Mouse (Mus musculus): ENCODE results near the gene Actbl2. TPM values are rescaled to one million over a fixed set of nuclear protein-coding genes. Genes with fewer than 3 reads are reported as not detected.

Gene Actbl2
- polyA plus RNA-seq, 1 experiment, result 0.05 TPM

DNA sequence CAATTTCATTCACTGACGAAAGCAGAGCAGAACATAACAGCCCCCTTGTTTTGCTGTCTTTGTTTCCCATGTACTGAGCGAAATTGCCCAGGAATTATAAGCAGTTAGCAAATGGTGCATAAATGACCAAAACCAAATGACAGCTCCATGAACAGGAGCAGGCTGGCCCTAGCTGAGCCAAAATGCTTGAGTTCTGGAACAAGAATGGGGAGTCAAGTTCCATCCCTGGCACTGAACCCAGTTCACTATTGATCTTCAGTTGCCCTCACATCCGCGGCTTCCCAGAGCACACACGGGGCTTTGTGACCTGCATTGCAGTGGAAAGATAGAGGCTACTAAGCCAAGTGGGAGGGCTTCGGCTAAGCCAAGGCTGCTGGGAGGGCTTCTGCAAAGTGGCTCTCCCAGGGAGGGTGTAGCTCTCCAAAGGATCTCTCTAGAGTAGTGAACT, 19.1 kb upstream of the Actbl2 start:
- Histone ChIP-seq H3K36me3 (ENCODE audit: control insufficient read depth, insufficient read depth, low read length) (no peaks in the 10 kb centered on the region), H3K27ac (ENCODE audit: control insufficient read depth, insufficient read depth, low read depth, low read length) (no peak overlapping the region), H3K27me3 (ENCODE audit: control insufficient read depth, insufficient read depth, low read length) (no peaks in the 10 kb centered on the region), H3K4me1 (ENCODE audit: control insufficient read depth, insufficient read depth, low read length) (no peaks in the 10 kb centered on the region), H3K4me3 (ENCODE audit: control insufficient read depth, low read depth, low read length) (no peak overlapping the region)
- TF ChIP-seq POLR2A (IDR thresholded peaks at IDR 0.05; ENCODE audit: control insufficient read depth, low read depth, low read length), result no peak
- no peak for TF ChIP-seq CTCF (IDR thresholded peaks at IDR 0.05; ENCODE audit: control insufficient read depth, insufficient read depth, insufficient replicate concordance, low read depth, low read length)

DNA sequence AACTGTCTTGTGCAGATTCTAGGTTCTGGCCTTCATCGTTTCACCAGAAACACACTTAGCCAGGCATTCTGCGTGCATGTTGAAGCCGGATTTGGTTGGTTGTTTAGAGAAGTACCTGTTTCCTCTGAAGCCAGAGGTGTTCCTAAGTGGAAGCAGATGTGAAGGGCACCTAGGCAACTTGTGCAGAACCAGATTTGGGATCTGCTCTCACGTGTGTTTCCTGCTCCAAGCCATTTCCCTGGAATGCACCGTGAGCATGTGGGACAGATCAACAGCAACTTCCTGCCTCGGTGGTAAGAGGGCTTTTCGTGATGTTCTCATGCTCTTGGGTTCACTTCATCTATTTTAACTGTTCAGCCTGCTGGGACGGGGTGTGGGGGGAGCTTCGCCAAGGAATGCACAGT, 18.4 kb upstream of the Actbl2 start:
- no peak overlapping the region for H3K27ac ChIP-seq (ENCODE audit: control insufficient read depth, insufficient read depth, low read depth, low read length)
- H3K4me3 ChIP-seq (ENCODE audit: control insufficient read depth, low read depth, low read length), result no peak overlapping the region
- TF ChIP-seq CTCF (IDR thresholded peaks at IDR 0.05; ENCODE audit: control insufficient read depth, insufficient read depth, insufficient replicate concordance, low read depth, low read length), result no peak
- no peak for TF ChIP-seq POLR2A (IDR thresholded peaks at IDR 0.05; ENCODE audit: control insufficient read depth, low read depth, low read length)
- no peaks in the 10 kb centered on the region for H3K36me3 ChIP-seq (ENCODE audit: control insufficient read depth, insufficient read depth, low read length)
- no peaks in the 10 kb centered on the region for H3K27me3 ChIP-seq (ENCODE audit: control insufficient read depth, insufficient read depth, low read length)
- no peaks in the 10 kb centered on the region for H3K4me1 ChIP-seq (ENCODE audit: control insufficient read depth, insufficient read depth, low read length)

DNA sequence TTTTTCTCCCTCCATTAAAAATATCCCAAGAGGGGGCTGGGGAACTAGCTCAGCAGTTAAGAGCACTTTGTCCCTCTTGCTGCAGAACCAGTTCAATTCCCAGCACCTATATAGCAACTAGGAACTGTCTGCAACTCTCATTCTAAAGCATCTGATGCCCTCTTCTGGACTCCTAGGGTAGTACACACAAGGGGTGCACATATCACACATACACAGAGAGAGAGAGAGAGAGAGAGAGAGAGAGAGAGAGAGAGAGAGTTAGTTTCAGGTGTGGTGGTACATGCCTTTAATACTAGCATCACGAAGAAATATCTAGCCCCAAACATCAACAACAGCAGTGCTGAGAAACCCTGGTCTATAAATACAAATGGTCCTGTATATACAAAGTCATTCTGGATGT, 17.5 kb upstream of the Actbl2 start:
- no peak overlapping the region for H3K27ac ChIP-seq (ENCODE audit: control insufficient read depth, insufficient read depth, low read depth, low read length)

DNA sequence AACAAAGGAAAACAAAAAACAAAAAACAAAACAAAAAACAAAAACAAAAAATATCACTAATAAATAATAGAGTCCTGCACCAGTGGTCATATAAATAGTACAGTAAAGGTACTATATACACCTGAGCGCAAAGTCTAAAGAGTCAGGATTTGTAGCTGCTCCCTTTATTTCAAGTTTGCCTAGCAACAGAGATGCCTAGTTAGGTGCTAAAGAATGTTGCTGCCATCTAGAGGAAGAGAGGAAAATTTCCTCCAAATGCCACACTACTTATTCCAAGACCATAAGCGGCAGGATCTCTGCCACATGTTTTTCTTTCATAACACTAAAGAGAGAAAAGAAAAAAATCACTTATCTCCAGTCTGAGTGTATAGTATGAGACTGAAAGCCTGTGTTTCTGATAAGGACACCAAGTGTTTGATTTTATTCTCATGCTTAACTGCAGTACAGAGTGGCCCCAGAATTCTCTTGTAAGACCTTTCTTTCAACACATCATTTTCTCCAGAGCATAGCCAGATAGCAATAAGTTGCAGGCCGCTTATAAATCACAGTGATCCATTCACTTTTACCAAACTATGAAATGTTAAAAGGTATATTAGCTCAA, 16.8 kb upstream of the Actbl2 start:
- TF ChIP-seq CTCF (IDR thresholded peaks at IDR 0.05; ENCODE audit: control insufficient read depth, insufficient read depth, insufficient replicate concordance, low read depth, low read length), result peak; percentile 15; the same call in 1 of the 2 replicates
- TF ChIP-seq POLR2A (IDR thresholded peaks at IDR 0.05; ENCODE audit: control insufficient read depth, low read depth, low read length), result no peak
- Histone ChIP-seq H3K27me3 (ENCODE audit: control insufficient read depth, insufficient read depth, low read length) (no peaks in the 10 kb centered on the region), H3K36me3 (ENCODE audit: control insufficient read depth, insufficient read depth, low read length) (no peaks in the 10 kb centered on the region), H3K4me3 (ENCODE audit: control insufficient read depth, low read depth, low read length) (no peak overlapping the region), H3K4me1 (ENCODE audit: control insufficient read depth, insufficient read depth, low read length) (no peaks in the 10 kb centered on the region), H3K27ac (ENCODE audit: control insufficient read depth, insufficient read depth, low read depth, low read length) (no peak overlapping the region)

More for the DNA sequence above, 17.5 kb upstream of the Actbl2 start:
- Histone ChIP-seq H3K27me3 (ENCODE audit: control insufficient read depth, insufficient read depth, low read length) (no peaks in the 10 kb centered on the region), H3K4me1 (ENCODE audit: control insufficient read depth, insufficient read depth, low read length) (no peaks in the 10 kb centered on the region), H3K36me3 (ENCODE audit: control insufficient read depth, insufficient read depth, low read length) (no peaks in the 10 kb centered on the region), H3K4me3 (ENCODE audit: control insufficient read depth, low read depth, low read length) (no peak overlapping the region)
- no peak for TF ChIP-seq POLR2A (IDR thresholded peaks at IDR 0.05; ENCODE audit: control insufficient read depth, low read depth, low read length)
- TF ChIP-seq CTCF (IDR thresholded peaks at IDR 0.05; ENCODE audit: control insufficient read depth, insufficient read depth, insufficient replicate concordance, low read depth, low read length), result no peak

DNA sequence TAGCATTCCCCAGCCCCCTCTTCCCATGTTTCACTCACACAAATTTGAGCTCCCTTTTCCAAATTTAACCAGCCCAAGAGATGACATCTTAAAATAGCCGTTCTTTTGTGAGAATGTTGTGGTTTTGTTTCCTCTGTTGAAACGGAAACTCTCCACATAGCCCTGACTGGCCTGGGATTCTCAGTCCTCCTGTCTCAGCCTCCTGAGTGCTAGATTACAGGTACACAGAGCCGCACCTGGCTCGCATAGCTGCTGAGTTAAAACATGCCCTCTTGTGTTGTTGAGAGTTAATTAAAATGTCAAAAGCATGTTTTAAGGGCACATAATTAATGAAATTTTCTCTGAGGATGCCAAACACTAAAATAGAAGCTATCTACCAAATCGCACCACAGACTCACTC, 3.7 kb upstream of the Actbl2 start:
- Histone ChIP-seq H3K27ac (ENCODE audit: control insufficient read depth, insufficient read depth, low read depth, low read length) (no peak overlapping the region), H3K4me1 (ENCODE audit: control insufficient read depth, insufficient read depth, low read length) (peaks cover 6% of the 10 kb centered on the region), H3K36me3 (ENCODE audit: control insufficient read depth, insufficient read depth, low read length) (no peaks in the 10 kb centered on the region), H3K27me3 (ENCODE audit: control insufficient read depth, insufficient read depth, low read length) (no peaks in the 10 kb centered on the region), H3K4me3 (ENCODE audit: control insufficient read depth, low read depth, low read length) (no peak overlapping the region)
- TF ChIP-seq POLR2A (IDR thresholded peaks at IDR 0.05; ENCODE audit: control insufficient read depth, low read depth, low read length), result no peak
- TF ChIP-seq CTCF (IDR thresholded peaks at IDR 0.05; ENCODE audit: control insufficient read depth, insufficient read depth, insufficient replicate concordance, low read depth, low read length), result no peak

DNA sequence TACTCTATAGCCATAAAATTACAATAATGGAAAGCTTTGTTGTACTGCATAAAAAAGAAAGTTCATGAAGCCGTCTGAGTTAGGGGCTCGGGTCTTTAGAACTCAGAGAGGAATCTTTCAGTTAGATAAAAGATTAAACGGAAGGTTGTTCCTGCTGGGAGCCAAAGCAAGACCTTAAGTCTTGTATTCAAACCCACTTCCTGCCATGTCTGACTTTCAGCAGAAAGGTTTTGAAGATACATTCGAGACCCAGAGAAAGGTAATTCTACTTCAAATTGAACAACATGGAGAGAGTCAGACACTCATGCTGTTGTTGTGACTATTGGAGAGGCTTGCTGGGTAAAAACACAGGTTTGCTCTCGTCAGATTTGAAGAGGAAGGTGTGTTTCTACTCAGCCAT, 3.0 kb upstream of the Actbl2 start:
- TF ChIP-seq CTCF (IDR thresholded peaks at IDR 0.05; ENCODE audit: control insufficient read depth, insufficient read depth, insufficient replicate concordance, low read depth, low read length), result no peak
- no peak for TF ChIP-seq POLR2A (IDR thresholded peaks at IDR 0.05; ENCODE audit: control insufficient read depth, low read depth, low read length)
- H3K4me1 ChIP-seq (ENCODE audit: control insufficient read depth, insufficient read depth, low read length), result peaks cover 6% of the 10 kb centered on the region

DNA sequence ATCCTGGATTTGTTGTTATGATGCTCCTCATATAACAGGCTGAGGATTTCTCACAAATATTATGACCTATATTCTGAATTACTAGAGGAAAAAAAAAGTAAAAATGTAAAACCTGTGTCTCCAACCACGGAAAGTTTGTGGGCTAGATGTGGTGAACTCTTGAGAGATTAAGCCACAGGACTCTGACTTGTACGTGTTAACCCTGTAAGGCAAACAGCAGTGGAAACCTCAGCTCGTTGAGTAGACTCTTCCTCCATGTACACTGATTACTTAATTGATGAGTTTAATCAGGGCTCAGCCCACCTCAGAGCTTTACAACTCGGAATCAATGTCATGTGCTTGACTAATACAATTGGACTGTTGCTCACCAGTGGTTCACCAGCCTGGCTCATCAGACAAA, 3.2 kb downstream of the Actbl2 start:
- Histone ChIP-seq H3K36me3 (ENCODE audit: control insufficient read depth, insufficient read depth, low read length) (no peaks in the 10 kb centered on the region), H3K4me1 (ENCODE audit: control insufficient read depth, insufficient read depth, low read length) (peaks cover 6% of the 10 kb centered on the region), H3K27ac (ENCODE audit: control insufficient read depth, insufficient read depth, low read depth, low read length) (no peak overlapping the region), H3K27me3 (ENCODE audit: control insufficient read depth, insufficient read depth, low read length) (no peaks in the 10 kb centered on the region), H3K4me3 (ENCODE audit: control insufficient read depth, low read depth, low read length) (no peak overlapping the region)
- TF ChIP-seq CTCF (IDR thresholded peaks at IDR 0.05; ENCODE audit: control insufficient read depth, insufficient read depth, insufficient replicate concordance, low read depth, low read length) (no peak), POLR2A (IDR thresholded peaks at IDR 0.05; ENCODE audit: control insufficient read depth, low read depth, low read length) (no peak)

More for the DNA sequence above, 3.0 kb upstream of the Actbl2 start:
- Histone ChIP-seq H3K36me3 (ENCODE audit: control insufficient read depth, insufficient read depth, low read length) (no peaks in the 10 kb centered on the region), H3K4me3 (ENCODE audit: control insufficient read depth, low read depth, low read length) (no peak overlapping the region), H3K27ac (ENCODE audit: control insufficient read depth, insufficient read depth, low read depth, low read length) (no peak overlapping the region), H3K27me3 (ENCODE audit: control insufficient read depth, insufficient read depth, low read length) (no peaks in the 10 kb centered on the region)

Data from testis, adult 2 months (tissue).